Mouse (Mus musculus): ENCODE data around the gene Dusp28.

Dusp28 gene

GRCm38 (mm10) chr1:92906779-92907631 is at the start of gene Dusp28:
TSS of gene Dusp28 (plus strand) at chr1:92906981.
- DNase-seq: peak; percentile 90

GRCm38 (mm10) chr1:92861503-92861902 is 45.3 kb upstream of the Dusp28 start:
- DNase-seq: no peak

GRCm38 (mm10) chr1:92863268-92863667 is 43.5 kb upstream of the Dusp28 start:
- DNase-seq: no peak

- peak in 1 of 2 experiments; percentile 36 for DNase-seq
These were observed 40.6 kb upstream of the Dusp28 start for GRCm38 (mm10) chr1:92866170-92866569.

GRCm38 (mm10) chr1:92869985-92870384 is 36.8 kb upstream of the Dusp28 start:
- DNase-seq: no peak

GRCm38 (mm10) chr1:92872666-92873065 is 34.1 kb upstream of the Dusp28 start:
- no peak for DNase-seq

- no peak for DNase-seq
These were observed 32.8 kb upstream of the Dusp28 start for GRCm38 (mm10) chr1:92874011-92874410.

GRCm38 (mm10) chr1:92875360-92876111 is 31.2 kb upstream of the Dusp28 start:
- DNase-seq: no peak

GRCm38 (mm10) chr1:92877431-92877978 is 29.3 kb upstream of the Dusp28 start:
- no peak for DNase-seq

GRCm38 (mm10) chr1:92878066-92878741 is 28.6 kb upstream of the Dusp28 start:
- no peak for DNase-seq

- peak; percentile 88 to 95 for DNase-seq
These were observed 27.5 kb upstream of the Dusp28 start for GRCm38 (mm10) chr1:92879266-92879665.

GRCm38 (mm10) chr1:92880101-92880500 is 26.7 kb upstream of the Dusp28 start:
- no peak for DNase-seq

- peak in 1 of 2 experiments; percentile 53 for DNase-seq
These were observed 24.8 kb upstream of the Dusp28 start for GRCm38 (mm10) chr1:92881982-92882381.

- no peak for DNase-seq
These were observed 17.7 kb upstream of the Dusp28 start for GRCm38 (mm10) chr1:92888901-92889655.

GRCm38 (mm10) chr1:92892791-92893190 is 14.0 kb upstream of the Dusp28 start:
- no peak for DNase-seq

GRCm38 (mm10) chr1:92893896-92894295 is 12.9 kb upstream of the Dusp28 start:
- DNase-seq: no peak

GRCm38 (mm10) chr1:92895089-92895488 is 11.7 kb upstream of the Dusp28 start:
- peak; percentile 92 for DNase-seq

GRCm38 (mm10) chr1:92902786-92903185 is 4.0 kb upstream of the Dusp28 start, which contains the start of gene Ankmy1:
TSS of gene Ankmy1 (minus strand) at chr1:92902906.
- DNase-seq: peak in 1 of 2 experiments; percentile 50

GRCm38 (mm10) chr1:92903627-92904026 is 3.2 kb upstream of the Dusp28 start:
- no peak for DNase-seq

- DNase-seq: no peak
These were observed 974 bp upstream of the Dusp28 start for GRCm38 (mm10) chr1:92905703-92906310.

- DNase-seq: no peak
These were observed 1.0 kb downstream of the Dusp28 start for GRCm38 (mm10) chr1:92907632-92908360.
